19 mouse cellular contexts compared by ENCODE assay signal in genomic region chr7:110955576-110955975, GRCm38 (mm10). TPM values are rescaled to one million over a fixed set of nuclear protein-coding genes. Genes with fewer than 3 reads are reported as not detected.
DNase-seq lines count a peak whose midpoint lies in the region; ATAC-seq lines count a peak whose summit lies in the region.
"Had no signal": no experiment of that assay in that cellular context is flagged by ENCODE, and none has a peak within 500 bp of the region (broad histone marks: within the 10 kb centered on the region; RNA-seq: fewer than 3 reads in every experiment).

No protein-coding gene starts in this region.

- intact Hi-C loops in gastrocnemius, postnatal 36 days (cut with DNase I) = no loop called here

- peaks cover 9% of the 10 kb centered on the region for H3K4me1 ChIP-seq in liver, embryonic 11.5 days (replicated peaks; ENCODE audit: control insufficient read depth, insufficient read depth, low read length)
- peaks cover 53% of the 10 kb centered on the region for H3K4me1 ChIP-seq in liver, embryonic 12.5 days
- H3K4me1 ChIP-seq: embryonic facial prominence, embryonic 10.5 days; hindbrain, embryonic 13.5 days had no signal

- H3K4me2 ChIP-seq in liver, embryonic 11.5 days = no peak overlapping the region
- no peak overlapping the region for H3K4me2 ChIP-seq in liver, embryonic 12.5 days
- H3K4me2 ChIP-seq: heart, embryonic 13.5 days; hindbrain, embryonic 13.5 days had no signal

- peak; percentile 25 for DNase-seq in gastrocnemius, adult 18-20 months (ENCODE audit: low spot score)
- no peak for DNase-seq in gastrocnemius, postnatal 36 days
- no peak for DNase-seq in liver, embryonic 11.5 days (ENCODE audit: low spot score)
- DNase-seq in liver (no peak), 416B (ENCODE audit: low read depth) (peak; percentile 58)
- DNase-seq in right cerebral cortex, postnatal 4 days = no peak
- no peak for DNase-seq in lung, postnatal 4 days
- DNase-seq: adrenal gland, postnatal 25 days; cerebellum, adult 18-20 months; cerebellum, adult 9-11 months; cerebellum, postnatal 36 days; gastrocnemius, postnatal 10 days; heart, postnatal 4 days had no signal

- H3K9ac ChIP-seq in liver, embryonic 11.5 days (ENCODE audit: low read depth, low read length) = no peak overlapping the region
- H3K9ac ChIP-seq in liver, embryonic 12.5 days = no peak overlapping the region
- H3K9ac ChIP-seq: hindbrain, embryonic 13.5 days had no signal

- 53% methylated on average over 2 of the region's 2 CpGs for WGBS in liver, embryonic 11.5 days
- 39% methylated on average over 2 of the region's 2 CpGs for WGBS in liver, embryonic 12.5 days (ENCODE audit: insufficient replicate concordance)

- H3K4me3 ChIP-seq in liver, embryonic 11.5 days (ENCODE audit: low read depth, low read length) = no peak overlapping the region
- H3K4me3 ChIP-seq in liver, embryonic 12.5 days = no peak overlapping the region
- H3K4me3 ChIP-seq: embryonic facial prominence, embryonic 10.5 days; heart, embryonic 13.5 days; hindbrain, embryonic 13.5 days had no signal

- H3K27me3 ChIP-seq in liver, embryonic 11.5 days (replicated peaks; ENCODE audit: control insufficient read depth, insufficient read depth, low read length) = no peaks in the 10 kb centered on the region
- H3K27me3 ChIP-seq in liver, embryonic 12.5 days (replicated peaks) = no peaks in the 10 kb centered on the region
- H3K27me3 ChIP-seq: heart, embryonic 13.5 days; hindbrain, embryonic 13.5 days had no signal

- ATAC-seq in liver, embryonic 11.5 days (replicated peaks; ENCODE audit: low FRiP score) = no peak
- no peak for ATAC-seq in liver, embryonic 12.5 days
- ATAC-seq: forebrain, embryonic 14.5 days had no signal

- H3K36me3 ChIP-seq in liver, embryonic 11.5 days (ENCODE audit: control insufficient read depth, insufficient read depth, low read length) = no peaks in the 10 kb centered on the region
- no peaks in the 10 kb centered on the region for H3K36me3 ChIP-seq in liver, embryonic 12.5 days
- H3K36me3 ChIP-seq: embryonic facial prominence, embryonic 10.5 days; heart, embryonic 13.5 days; hindbrain, embryonic 13.5 days had no signal

- peak overlapping the region; percentile 46; the same call in 1 of the 2 replicates for H3K27ac ChIP-seq in liver, embryonic 11.5 days (ENCODE audit: low read depth, low read length)
- H3K27ac ChIP-seq in liver, embryonic 12.5 days = 0 out of 2 replicates have a peak overlapping the region, but pooled peaks have one; percentile 10
- H3K27ac ChIP-seq: embryonic facial prominence, embryonic 10.5 days; heart, embryonic 13.5 days; hindbrain, embryonic 13.5 days had no signal

- no peaks in the 10 kb centered on the region for H3K9me3 ChIP-seq in liver, embryonic 11.5 days (ENCODE audit: control insufficient read depth, low read length)
- no peaks in the 10 kb centered on the region for H3K9me3 ChIP-seq in liver, embryonic 12.5 days (replicated peaks)
- H3K9me3 ChIP-seq: embryonic facial prominence, embryonic 10.5 days; heart, embryonic 13.5 days; hindbrain, embryonic 13.5 days had no signal

RNA-seq across cellular contexts. Expression of gene Mrvi1, which starts 26.7 kb away (rescaled TPM):
- 1 to 10 TPM; 4.7 to 5.2 TPM for total RNA-seq in gastrocnemius, adult 18-20 months (2021)
- total RNA-seq in gastrocnemius, postnatal 36 days (2021) = 1 to 10 TPM; 6.0 to 6.5 TPM
- polyA plus RNA-seq in liver, embryonic 11.5 days (2014; fragmentation: Nextera tagmentation; extraction: Ambion mirVana) = 20.7 and 25.2 TPM in 2 replicates
- 14.7 and 14.9 TPM in 2 replicates for polyA plus RNA-seq in liver, embryonic 12.5 days (2016; fragmentation: Nextera tagmentation; extraction: Ambion mirVana)
- total RNA-seq: CH12.LX had no signal

Comparison
In these comparisons a context has a peak if more than half of its experiments do, and no peak if none do; other contexts are left out.
1. DNase-seq: peak in gastrocnemius, adult 18-20 months (single experiment) and 416B (single experiment); none in gastrocnemius, postnatal 36 days (0 of 2), liver, embryonic 11.5 days (single experiment), liver (single experiment), right cerebral cortex, postnatal 4 days (single experiment) and lung, postnatal 4 days (0 of 2).